7 mouse cellular contexts compared by ENCODE assay signal in the genomic region with DNA sequence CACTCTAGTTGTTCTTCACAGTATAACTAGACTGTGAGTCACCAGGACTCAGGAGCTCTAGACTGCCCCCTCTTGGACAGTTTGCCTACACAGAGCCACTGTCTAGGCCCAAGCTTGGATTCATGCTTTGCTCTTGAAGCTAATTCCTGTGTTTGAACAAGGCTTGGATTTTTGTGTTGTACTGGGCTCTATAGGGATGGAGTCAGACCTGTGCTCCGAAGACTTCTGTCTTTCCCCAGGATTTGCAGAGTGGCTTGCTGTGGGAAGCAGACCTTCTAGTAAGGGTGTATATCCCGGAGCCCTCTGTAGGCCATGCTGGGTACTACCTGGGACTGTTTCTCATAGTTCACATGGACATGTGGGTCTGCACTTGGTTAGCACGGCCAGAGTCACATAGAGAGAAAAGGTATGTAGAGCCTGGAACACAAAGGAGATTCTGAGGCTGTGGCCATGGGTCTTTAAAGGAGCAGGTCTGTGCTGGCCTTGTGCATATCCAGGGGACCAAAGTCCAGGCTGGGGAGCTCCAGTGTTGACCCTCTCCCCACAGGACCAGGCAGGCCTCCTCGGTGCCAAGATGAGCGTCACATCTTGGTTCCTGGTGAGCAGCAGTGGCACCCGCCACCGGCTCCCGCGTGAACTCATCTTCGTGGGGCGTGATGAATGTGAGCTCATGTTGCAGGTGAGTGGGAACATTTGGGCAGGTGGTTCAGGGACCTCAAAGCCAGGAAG. TPM values are rescaled to one million over a fixed set of nuclear protein-coding genes. Genes with fewer than 3 reads are reported as not detected.
DNase-seq lines count a peak whose midpoint lies in the region; ATAC-seq and TF ChIP-seq lines count a peak whose summit lies in the region.

No protein-coding gene starts in this region.

- peak; percentile 76 for ATAC-seq in granulocyte monocyte progenitor cell, adult 5-6 weeks (replicated peaks; ENCODE audit: poor library complexity, severe bottlenecking)

- peak; percentile 85 for DNase-seq in ZHBTc4 (ENCODE audit: low read depth, low spot score)
- peak; percentile 81 to 87 for DNase-seq in cerebellum, postnatal 36 days
- peak; percentile 41 to 83 for DNase-seq in layer of hippocampus, adult 18-20 months (ENCODE audit: low spot score in 2 of 2)
- DNase-seq in lung, postnatal 36 days = peak; percentile 89
- DNase-seq in right cerebral cortex, postnatal 10 days (ENCODE audit: low spot score in 2 of 2) = peak; percentile 77 to 81

- TF ChIP-seq CTCF in E14TG2a.4 (conservative IDR thresholded peaks at IDR 0.05; ENCODE audit: low read length) = peak; percentile 94

- H3K9me3 ChIP-seq in E14TG2a.4 (ENCODE audit: low read length) = no peaks in the 10 kb centered on the region

- H3K36me3 ChIP-seq in E14TG2a.4 (ENCODE audit: insufficient read depth, low read length) = peaks cover 35% of the 10 kb centered on the region

- peaks cover 20% of the 10 kb centered on the region for H3K27me3 ChIP-seq in E14TG2a.4 (ENCODE audit: insufficient read depth, low read length)

- peaks cover 42% of the 10 kb centered on the region for H3K4me1 ChIP-seq in E14TG2a.4 (replicated peaks; ENCODE audit: low read depth, low read length)

- no peak overlapping the region for H3K4me3 ChIP-seq in E14TG2a.4 (replicated peaks; ENCODE audit: low read length)

RNA-seq across cellular contexts. Expression of a gene that starts 4.0 kb away (rescaled TPM):
- total RNA-seq in granulocyte monocyte progenitor cell, adult 5-6 weeks (2014; fragmentation: Nextera tagmentation) = 1.6 and 9.2 TPM in 2 replicates
- total RNA-seq in granulocyte monocyte progenitor cell, adult 5-6 weeks (2017) = 0.56 and 1.2 TPM in 2 replicates
- 100 to 1,000 TPM; 192 to 208 TPM for total RNA-seq in layer of hippocampus, adult 18-20 months (2021)

RNA-seq across cellular contexts. Expression of a gene that starts 36.2 kb away (rescaled TPM):
- 39.4 and 92.1 TPM in 2 replicates for total RNA-seq in granulocyte monocyte progenitor cell, adult 5-6 weeks (2014; fragmentation: Nextera tagmentation)
- total RNA-seq in granulocyte monocyte progenitor cell, adult 5-6 weeks (2017) = 21.1 and 25.4 TPM in 2 replicates
- total RNA-seq in layer of hippocampus, adult 18-20 months (2021) = 10 to 100 TPM; 10.2 to 11.0 TPM

RNA-seq across cellular contexts. Expression of a gene that starts 45.6 kb away (rescaled TPM):
- 1.0 and 5.4 TPM in 2 replicates for total RNA-seq in granulocyte monocyte progenitor cell, adult 5-6 weeks (2014; fragmentation: Nextera tagmentation)
- total RNA-seq in granulocyte monocyte progenitor cell, adult 5-6 weeks (2017) = 0.82 and 1.3 TPM in 2 replicates
- total RNA-seq in layer of hippocampus, adult 18-20 months (2021) = under 1 TPM; 0.61 to 0.97 TPM

RNA-seq across cellular contexts. Expression of a gene that starts 49.6 kb away (rescaled TPM):
- 118 and 134 TPM in 2 replicates for total RNA-seq in granulocyte monocyte progenitor cell, adult 5-6 weeks (2014; fragmentation: Nextera tagmentation)
- total RNA-seq in granulocyte monocyte progenitor cell, adult 5-6 weeks (2017) = 73.9 and 101 TPM in 2 replicates
- total RNA-seq in layer of hippocampus, adult 18-20 months (2021) = 100 to 1,000 TPM; 169 to 170 TPM

Comparison
In these comparisons a context has a peak if more than half of its experiments do, and no peak if none do; other contexts are left out.
1. RNA of a gene that starts 4.0 kb away (total RNA-seq): 192 to 208 TPM in layer of hippocampus, adult 18-20 months; 0.56 to 9.2 TPM in granulocyte monocyte progenitor cell, adult 5-6 weeks; every median in the first group is over 10 times any median in the second.
2. Peak in every context shown above with its lines, with median percentiles within 50 percentile points of each other: DNase-seq.